Mouse (Mus musculus) embryo, embryonic 10 days (tissue): ENCODE data around the gene Maats1.

Source experiments
- DNase-seq: peaks from one replicate; pipeline ENCODE4 v3.0.0-alpha.2; 2015; ENCODE audit warnings: low spot score

Gene Maats1

DNA sequence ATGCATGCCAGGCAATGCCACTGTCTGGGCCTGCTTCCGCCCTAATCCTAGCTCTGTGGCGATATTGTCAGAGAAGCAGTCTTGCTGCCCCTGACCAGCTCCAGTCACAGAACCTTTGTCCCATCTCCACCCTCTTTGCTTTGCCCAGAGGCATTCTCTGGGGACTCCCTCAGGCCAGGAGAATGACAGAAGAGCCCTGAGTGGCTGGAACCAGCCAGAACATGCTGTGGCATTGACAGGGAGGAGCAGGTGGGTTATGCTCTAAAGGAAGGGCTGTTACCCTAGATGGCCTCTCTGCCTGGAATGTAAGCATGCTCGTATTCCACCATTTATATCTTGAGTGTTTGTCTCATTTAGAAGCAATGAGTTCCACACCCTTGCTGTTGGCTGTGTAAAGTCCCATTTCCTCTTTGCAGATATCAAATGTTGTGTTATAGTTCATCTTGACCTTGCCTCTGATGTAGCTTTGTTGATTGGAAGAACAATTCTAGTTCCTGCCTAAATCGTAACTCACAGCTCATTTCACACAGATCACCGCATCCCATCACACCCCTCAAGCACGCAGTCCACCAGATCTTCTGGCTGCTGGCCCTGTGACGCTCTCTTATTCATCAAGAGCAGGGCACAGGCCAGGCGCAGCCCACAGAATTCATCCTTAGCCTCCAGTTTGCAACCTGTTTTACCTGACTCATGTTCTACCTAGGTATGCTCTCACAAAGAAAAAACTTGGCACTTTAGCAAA, 28.9 kb upstream of the Maats1 start:
- no peak for DNase-seq

DNA sequence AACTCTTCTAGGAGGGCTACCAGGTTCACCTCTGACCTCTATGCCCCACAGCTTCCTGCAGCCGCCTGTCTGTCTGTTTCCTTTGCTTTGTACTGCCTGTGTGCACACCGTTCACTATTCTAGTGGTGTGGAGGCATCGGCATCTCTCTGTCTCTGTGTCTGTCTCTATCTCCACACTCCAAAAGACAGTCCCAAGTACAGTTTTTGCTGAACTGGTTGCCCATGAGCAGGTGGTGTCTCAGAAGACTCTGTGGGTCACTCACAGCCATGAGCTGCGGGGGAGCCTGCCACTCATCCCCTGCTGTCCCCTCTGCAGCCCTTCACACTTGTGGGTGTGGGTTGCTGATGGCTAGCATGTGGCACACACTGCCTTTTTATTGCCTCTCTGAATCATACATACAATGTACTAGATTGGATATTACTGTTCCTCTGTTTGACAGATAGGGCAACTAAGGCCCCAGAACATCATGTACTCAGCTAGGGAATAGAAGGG, 28.1 kb upstream of the Maats1 start:
- no peak for DNase-seq

DNA sequence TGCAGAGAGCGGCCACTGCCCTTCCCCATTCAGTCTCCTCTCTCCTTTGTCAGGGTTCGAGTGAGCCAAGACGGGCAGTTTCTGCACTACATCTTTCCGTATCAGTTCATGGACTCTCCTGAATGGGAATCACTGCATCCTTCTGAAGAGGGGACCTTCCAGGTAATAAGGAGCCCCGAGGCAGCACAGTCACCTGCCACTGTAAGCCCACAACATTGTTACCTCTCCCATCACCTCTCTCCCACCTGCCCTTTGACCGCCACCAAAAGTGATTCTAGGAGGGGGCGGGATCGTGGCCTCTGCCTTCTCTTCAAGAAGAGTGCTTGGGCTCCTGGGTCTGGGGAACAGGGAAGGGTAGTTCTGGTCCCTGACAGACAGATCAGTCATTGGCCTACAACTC, 27.5 kb upstream of the Maats1 start:
- no peak for DNase-seq

DNA sequence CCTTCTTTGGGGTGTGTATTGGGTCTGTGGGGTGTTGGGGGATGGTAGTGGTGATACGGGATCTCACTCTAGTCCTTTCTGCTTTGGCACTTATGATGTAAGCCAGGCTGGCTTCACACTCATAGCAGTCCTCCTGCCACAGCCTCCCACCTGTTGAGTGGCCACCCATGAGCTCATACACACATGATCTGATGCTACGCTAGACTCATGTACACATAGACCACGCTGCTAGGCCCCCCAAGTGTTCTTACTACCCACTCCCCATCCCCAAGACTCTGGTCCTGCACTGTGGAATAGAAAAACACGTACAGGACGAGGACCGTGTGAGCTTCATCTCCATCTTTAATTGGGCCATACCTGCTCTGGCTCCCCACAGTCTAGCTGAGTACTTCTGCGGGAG, 27.1 kb upstream of the Maats1 start:
- no peak for DNase-seq

DNA sequence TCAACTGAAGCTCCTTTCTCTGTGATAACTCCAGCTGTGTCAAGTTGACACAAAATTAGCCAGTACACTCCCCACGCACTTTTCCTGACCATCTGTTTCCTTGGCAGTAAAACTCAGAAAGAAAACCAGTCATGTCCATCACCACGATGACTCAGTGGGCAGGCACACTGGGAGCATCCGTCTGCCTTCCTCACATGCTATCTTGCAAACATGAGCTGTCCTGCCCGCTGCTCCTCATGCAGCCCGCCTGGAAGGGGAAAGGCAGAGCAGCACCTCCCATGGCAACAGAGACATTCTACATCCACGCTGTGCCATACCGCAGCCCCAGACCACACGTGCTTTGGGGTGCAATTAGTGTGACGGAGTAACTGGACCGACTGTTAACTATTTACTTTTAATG, 26.4 kb upstream of the Maats1 start:
- no peak for DNase-seq

DNA sequence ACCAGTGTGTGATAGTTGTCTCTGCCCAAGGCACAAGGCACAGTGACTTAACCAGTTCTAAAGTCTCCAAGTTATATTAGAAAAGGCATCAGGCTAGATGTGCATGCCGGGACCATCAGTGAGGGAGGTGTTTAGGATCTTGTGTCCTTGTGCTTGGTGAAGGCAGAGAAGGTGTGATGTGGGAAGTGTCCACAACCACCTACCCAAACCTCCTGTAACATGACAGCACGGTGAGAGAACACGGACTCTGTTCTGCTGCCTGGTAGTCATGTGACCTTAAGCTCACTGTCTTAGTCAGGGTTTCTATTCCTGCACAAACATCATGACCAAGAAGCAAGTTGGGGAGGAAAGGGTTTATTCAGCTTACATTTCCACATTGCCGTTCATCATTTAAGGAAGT, 24.3 kb upstream of the Maats1 start:
- DNase-seq: no peak

DNA sequence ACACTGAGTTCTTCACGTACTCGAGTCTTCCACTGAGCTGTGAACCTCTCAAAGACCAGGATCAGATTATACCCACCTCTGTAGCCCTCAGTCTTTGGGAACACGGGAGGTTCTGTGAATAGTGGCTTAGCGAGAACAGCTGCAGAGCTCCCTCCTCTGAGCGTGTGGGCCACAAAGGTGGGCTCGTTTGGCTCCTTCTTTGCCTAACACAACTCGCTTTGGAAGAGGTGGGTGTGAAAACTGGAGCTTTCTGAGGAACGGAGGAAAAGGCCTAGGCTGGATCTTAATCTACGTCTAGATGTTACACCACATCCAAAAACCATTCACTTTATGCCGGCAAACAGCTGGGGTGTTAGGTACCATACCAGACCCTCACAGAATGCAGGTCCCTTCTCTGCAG, 23.4 kb upstream of the Maats1 start:
- no peak for DNase-seq

DNA sequence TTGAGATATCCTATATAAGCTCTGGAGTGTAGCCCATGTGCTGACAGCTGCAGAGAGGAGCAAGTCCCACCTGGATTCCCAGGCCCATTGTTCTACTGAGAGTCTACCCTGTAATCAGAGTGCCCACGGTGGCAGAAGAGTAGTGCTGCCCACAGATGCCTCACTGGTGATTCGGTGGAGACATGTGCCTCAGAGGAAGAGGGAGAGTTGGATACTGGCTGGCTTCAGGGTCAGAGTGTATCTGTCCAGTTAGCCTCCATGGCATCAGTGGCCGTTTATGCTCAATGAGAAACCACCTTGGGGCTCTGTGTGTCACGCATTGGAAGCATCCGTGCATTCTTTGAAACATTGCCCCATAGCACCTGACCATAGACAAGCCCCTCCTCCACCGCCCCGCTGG, 21.7 kb upstream of the Maats1 start:
- no peak for DNase-seq

DNA sequence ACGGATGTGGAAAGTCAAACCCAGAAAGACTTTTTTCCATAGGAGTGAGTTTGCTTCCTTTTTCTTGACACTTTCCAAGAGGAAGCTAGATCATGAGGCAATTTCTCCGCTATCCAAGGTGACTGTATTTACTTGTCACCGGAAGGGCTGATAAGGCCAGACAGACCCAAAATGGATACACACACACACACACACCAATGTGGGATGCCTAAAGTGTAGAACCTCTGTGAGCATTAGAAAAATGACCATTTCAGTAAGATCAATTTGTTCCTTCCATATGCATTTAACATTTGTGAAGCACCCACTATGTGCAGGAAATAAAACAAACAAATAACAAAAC, 21.3 kb upstream of the Maats1 start:
- no peak for DNase-seq

DNA sequence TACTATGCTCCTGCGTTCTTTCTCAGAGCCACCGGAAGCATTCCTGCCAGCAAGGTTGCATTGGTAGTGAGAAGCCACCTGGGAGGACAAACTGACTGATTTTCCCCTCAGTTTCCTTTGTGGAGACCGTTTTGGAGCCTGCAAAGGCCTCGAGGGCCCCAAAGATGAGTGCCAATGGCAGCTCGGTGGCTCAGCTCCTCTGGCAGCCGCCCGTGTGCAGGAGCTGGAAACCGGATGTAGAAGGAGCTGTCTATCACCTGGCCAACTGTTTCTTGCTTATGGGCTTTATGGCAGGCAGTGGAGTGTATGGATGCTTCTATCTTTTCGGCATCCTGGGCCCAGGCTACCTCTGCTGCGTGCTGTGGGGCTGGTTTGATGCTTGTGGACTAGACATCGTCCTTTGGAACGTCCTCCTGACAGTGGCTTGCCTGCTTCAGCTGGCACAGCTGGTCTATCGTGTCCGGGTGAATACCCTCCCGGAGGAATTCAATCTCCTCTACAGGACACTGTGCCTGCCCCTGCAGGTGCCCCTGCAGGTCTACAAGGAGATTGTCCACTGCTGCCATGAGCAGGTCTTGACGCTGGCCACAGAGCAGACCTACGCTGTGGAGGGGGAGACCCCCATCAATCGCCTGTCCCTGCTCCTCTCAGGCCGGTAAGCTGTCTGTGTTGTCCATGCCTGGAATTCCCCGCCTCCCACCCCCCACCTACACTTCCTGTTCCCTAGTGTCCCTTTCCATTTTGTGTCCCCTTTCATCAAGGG, 20.7 kb upstream of the Maats1 start:
- no peak for DNase-seq

DNA sequence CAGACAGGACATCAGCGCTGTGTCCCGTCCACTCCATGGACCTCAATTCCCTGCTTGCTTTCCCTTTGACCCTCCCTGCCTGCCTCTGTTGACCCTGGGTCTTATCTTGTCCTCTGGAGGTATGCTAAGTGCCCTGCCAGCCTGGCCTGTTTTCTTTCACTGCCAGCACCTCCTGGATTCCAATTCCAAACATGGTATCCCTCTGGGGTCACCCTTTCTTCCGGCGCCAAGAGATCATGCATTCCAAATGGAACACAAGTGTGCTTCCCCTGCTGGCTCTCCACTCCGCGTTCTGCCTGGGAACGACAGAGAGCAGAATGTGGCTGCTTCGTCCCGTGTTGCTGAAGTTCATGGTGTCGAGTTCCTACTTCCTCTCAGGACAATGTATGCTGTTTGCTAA, 20.0 kb upstream of the Maats1 start, which contains the start of gene Popdc2:
TSS of gene Popdc2 (plus strand) at position 277 of the 400 bp plus-strand sequence.
- peak; percentile 52 for DNase-seq

DNA sequence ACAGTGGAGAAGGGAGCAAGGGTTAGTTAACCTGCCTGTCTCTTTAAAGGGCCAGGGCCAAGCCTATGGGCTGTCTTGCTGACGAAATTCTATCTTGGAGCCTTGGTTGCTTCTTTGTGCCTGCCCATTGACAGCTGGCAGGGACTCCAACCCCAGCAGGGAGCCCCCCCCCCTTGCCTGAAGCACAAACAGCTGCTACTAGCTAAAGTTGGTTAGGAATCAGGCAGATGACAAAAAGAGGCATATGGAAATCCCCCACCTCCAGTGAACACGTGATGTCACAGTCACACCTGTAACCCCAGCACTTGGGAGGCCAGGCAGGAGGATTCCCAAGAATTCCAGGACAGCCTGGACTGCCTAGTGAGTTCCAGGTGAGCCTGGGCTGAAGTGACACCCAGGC, 18.4 kb upstream of the Maats1 start:
- DNase-seq: no peak

DNA sequence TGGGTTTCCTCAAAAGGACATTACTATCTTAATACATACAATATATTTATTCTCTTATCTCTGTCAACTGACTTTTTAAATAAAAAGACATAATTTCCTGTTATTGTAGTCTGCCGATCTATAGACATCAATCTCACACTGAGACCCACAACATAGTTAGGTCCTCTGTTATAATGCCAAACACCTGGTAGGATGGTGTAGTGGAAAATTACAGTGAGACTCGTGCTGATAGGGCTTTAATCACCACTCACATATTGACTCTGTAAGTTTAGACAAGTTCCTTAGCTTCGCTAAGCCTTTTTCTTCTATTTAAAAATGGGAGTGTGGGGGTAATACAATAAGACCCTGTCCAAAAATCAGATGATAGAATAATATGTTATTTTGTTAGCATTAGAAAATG, 17.9 kb upstream of the Maats1 start:
- DNase-seq: no peak

DNA sequence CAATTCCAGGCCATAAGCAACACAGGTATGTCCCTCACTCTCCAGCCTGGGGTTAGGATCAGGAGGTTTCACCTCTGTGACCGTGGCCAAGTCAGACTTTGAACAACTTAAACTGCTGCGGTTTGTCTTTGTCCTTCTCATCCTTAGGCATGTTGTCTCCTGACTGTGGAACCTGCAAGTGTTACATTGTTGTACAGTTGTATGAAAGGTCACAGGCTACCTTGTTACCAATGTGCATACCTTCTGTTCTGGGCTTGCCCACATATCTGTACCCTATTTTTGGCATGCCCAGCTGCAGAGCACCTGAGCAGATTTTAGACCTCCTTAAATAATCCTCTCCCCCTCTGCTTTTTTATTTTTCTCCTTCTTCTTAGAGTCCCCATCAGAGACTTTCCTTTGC, 17.3 kb upstream of the Maats1 start:
- DNase-seq: no peak

DNA sequence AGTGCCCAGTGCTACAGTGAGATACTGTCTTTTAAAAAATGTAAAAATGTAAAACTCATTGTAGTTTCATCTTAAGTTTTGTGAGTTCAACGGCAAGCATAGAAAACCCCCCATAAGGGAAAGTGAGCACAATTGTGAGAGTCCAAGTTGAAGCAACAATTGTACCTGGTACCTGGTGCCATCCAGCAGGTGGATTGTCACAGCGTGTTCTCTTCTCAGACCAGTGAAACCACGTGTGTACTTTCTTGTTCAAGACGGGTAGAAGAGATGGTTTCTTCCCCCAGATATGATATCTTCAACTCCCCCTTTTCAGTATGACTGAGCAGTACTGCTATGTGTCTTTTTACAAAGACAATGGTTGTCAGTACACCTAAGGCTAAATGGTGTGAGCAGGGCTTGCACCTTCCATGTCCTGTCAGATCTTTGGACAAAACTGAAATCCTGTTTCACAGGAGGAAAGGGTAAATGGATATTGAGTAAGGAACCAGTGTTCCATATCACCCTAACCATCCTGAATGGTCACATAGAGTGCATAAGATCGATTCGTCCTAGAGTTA, 16.4 kb upstream of the Maats1 start:
- no peak for DNase-seq

DNA sequence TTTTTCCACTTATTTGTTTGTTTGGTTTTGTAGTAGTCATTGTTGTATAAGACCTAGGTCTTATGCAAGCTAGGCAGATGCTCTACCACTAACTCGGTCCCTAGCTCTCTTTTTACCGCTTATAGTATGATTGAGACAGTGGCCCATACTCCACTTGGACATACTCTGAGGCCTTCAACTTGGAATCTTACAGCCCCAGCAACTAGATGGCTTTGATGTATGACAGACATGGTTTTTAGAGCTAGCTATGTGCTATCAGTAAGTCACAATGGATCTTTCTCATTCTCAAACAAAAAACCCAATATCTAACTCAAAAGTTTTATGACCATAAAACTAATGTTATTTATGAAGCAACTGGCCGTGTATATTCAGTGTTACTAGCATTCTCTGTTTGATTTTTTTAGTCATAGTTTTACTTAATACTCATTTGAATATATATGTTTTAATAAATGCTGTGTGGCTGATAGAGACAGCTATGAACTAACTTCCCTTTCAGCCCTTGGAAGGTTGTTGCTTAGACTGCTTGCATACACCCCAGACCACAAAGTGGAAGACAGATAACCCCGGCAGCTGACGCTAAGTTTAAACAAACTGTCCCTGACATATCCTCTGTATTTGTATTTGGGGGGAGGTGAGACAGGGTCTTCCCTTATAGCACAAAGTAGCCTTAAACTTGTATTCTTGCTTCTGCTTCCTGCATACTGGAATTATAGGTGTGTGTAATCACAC, 12.4 kb upstream of the Maats1 start:
- DNase-seq: no peak

DNA sequence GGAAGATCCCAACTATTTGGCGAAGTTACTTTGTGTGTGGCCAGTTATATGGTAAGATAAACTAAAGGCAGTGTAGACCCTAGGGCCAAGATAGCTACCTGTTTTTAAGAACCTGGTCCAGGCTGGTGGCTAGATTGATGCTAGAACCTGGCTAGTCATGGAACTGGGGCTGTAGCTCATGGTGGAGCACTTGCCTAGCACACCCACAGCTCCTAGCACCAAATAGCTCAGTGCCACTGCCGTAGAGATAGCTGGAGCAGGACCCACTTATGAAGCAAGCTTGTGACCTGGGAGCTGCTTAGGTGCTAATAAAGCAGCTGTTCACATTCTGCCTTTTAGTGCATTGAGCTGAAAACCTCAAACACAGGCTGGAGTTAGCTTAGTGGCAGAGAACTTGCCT, 11.7 kb upstream of the Maats1 start:
- DNase-seq: no peak

DNA sequence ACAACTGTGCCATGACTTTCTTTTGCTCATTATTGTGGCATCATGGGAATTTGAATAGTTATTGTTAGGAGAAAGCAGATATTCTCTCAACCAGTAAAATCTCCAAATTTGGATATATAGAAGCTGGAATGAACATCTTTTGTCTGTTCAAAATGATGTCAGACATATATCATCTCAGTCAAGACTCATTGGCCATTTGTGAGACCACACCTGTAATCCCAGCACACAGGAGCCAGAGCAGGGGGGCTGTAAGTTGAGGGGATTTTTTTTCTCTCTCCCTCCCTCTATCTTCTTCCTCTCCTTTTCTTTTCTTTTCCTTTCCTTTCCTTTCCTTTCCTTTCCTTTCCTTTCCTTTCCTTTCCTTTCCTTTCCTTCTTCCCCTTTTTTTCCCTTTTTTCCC, 10.9 kb upstream of the Maats1 start:
- DNase-seq: no peak

DNA sequence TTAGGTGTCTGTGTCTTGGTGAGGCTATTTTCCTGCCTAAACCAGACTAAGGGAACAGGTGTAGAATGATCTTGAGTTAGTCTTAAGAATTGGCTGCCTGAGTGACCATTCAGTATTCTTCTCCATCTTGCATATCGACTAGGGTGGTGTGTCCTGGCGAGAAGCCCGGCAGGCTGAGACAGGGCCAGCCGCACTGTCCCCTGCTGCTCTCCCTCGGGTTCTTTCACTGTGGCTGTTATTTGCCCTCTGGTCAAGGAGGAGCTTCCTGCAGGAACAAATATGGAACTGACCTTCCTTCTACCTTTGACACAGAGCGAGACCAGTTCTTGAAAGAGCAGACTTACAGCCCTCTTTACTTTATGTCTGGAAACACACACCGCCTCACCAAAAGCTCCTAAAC, 10.1 kb upstream of the Maats1 start:
- DNase-seq: no peak

DNA sequence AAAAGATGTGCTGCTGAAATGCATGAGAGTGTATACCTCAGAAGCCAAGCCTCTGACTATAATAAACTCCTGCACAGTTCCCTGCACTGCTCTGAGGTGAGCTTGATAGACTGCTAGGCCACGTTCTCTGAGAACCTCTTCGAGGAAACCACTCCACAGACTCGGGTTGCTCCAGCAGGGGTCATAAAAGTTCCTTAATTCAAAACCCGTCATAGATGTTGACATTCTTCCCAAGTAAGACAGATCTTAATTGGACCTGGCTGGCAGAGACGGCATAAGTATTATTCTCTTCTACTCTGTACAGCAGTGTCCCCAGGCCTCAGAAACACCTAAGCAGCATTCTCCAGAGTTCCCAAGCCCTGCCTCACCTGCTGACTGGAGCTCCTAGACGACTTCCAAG, 9.0 kb upstream of the Maats1 start:
- DNase-seq: no peak

DNA sequence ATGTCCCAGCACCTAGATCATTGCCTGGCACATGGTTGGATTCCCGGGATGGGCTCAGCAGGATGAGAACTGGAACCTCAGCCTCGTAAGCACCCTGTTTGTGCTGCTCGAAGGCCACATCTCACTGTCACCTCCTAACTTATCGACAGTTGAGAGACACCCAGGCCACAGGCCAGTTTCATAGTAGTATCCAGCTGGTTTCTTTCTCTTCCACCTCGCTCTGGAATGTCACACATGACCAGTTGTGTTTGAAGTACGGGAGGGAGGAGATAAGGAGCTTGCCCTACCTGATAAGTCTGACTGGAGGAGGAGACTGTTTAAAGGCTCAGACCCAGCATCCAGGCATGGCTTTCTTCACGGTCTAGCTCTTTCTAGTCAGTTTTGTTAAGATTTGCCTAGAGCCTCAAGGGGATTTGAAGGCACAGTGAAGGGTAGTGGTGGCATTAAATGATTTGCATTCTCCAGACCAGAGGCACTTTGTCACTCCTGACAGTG, 8.5 kb upstream of the Maats1 start:
- DNase-seq: no peak

DNA sequence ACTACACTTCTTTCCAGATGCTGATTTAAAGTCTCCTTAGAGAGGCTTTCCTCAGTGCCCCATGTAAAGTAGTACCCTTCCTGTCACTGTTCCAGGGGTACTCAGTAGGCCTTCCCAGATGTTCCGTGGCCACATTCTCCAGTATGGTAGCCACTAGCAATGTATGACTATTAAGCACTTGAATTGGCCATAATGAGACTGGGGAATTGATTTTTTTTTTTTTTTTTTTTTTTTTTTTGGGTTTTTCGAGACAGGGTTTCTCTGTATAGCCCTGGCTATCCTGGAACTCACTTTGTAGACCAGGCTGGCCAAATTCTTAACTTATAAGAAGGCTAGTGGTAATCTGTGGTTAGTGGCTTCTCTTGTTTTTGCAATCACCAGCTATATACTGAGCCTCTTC, 7.9 kb upstream of the Maats1 start:
- DNase-seq: no peak
